24 mouse cellular contexts compared by ENCODE assay signal in the genomic region with DNA sequence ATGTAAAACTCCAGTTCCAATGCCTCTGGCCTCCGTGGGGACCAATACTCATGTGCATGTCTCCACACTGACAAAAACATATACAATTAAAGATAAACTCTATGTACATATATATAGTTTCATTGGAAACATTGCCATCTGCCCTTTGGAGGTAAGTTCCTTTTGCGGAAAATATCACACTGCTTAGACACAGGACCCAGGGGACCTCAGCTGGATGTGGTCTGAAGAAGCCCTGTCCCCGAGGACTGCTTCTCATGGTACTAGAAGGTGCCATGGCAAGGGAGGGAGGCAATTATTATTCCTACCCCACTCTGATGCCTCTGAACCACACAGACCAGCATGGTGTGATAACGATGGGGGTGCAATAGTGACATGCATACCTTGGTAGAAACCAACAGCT.
"Had no signal": no experiment of that assay in that cellular context is flagged by ENCODE, and none has a peak within 500 bp of the region (broad histone marks: within the 10 kb centered on the region; RNA-seq: fewer than 3 reads in every experiment).

No protein-coding gene starts in this region.

- H3K27ac ChIP-seq: heart, embryonic 10.5 days; hindbrain, embryonic 13.5 days; hindbrain, embryonic 15.5 days; hindbrain, postnatal 0 days; kidney, embryonic 15.5 days; kidney, postnatal 0 days; left cerebral cortex, adult 2 months; limb, embryonic 10.5 days; limb, embryonic 12.5 days; liver, embryonic 13.5 days had no signal

- DNase-seq: gastrocnemius, postnatal 14 days; gastrocnemius, postnatal 36 days; heart, adult 18-20 months; heart, postnatal 14 days; heart, postnatal 36 days; kidney, adult 11 months; kidney, adult 2 months; kidney, adult 9 months; kidney, postnatal 14 days; kidney, postnatal 36 days; liver; liver, embryonic 13.5 days had no signal

- H3K27me3 ChIP-seq: heart, embryonic 12.5 days; hindbrain, embryonic 13.5 days; hindbrain, embryonic 15.5 days; kidney, embryonic 15.5 days; limb, embryonic 12.5 days; liver, embryonic 13.5 days had no signal

- H3K4me1 ChIP-seq: heart, embryonic 10.5 days; hindbrain, embryonic 15.5 days; limb, embryonic 10.5 days; limb, embryonic 12.5 days; liver, embryonic 13.5 days had no signal

- H3K9ac ChIP-seq: heart, embryonic 12.5 days; hindbrain, embryonic 13.5 days; hindbrain, embryonic 15.5 days; kidney, embryonic 15.5 days; limb, embryonic 12.5 days; liver, embryonic 13.5 days had no signal

- H3K36me3 ChIP-seq: heart, embryonic 10.5 days; heart, embryonic 12.5 days; hindbrain, embryonic 13.5 days; hindbrain, embryonic 15.5 days; kidney, embryonic 15.5 days; limb, embryonic 10.5 days; limb, embryonic 12.5 days; liver, embryonic 13.5 days had no signal

- H3K9me3 ChIP-seq: heart, embryonic 10.5 days; heart, embryonic 12.5 days; hindbrain, embryonic 13.5 days; hindbrain, embryonic 15.5 days; kidney, embryonic 15.5 days; limb, embryonic 10.5 days; limb, embryonic 12.5 days; liver, embryonic 13.5 days had no signal

- ATAC-seq: hindbrain, postnatal 0 days; intestine, embryonic 16.5 days had no signal

- H3K4me2 ChIP-seq: heart, embryonic 12.5 days; hindbrain, embryonic 13.5 days; hindbrain, embryonic 15.5 days; kidney, embryonic 15.5 days; limb, embryonic 12.5 days; liver, embryonic 11.5 days; liver, embryonic 13.5 days had no signal

- H3K4me3 ChIP-seq: heart, embryonic 10.5 days; heart, embryonic 12.5 days; hindbrain, embryonic 13.5 days; hindbrain, embryonic 15.5 days; kidney, embryonic 15.5 days; left cerebral cortex, adult 2 months; limb, embryonic 10.5 days; limb, embryonic 12.5 days; liver, embryonic 13.5 days had no signal
